Mouse (Mus musculus): ENCODE measurements around the gene Gbp4. TPM values are rescaled to one million over a fixed set of nuclear protein-coding genes. Genes with fewer than 3 reads are reported as not detected.
"Not testable (repeated sequence)": the region's sequence is repeated elsewhere in the genome, so short reads cannot be mapped to it uniquely, and the experiment has no call there.

Gene Gbp4
- total RNA-seq (2015; ENCODE audit: low replicate concordance) = not detected in 2 replicates
- not detected in 2 replicates for total RNA-seq (2017; ENCODE audit: low replicate concordance)

DNA sequence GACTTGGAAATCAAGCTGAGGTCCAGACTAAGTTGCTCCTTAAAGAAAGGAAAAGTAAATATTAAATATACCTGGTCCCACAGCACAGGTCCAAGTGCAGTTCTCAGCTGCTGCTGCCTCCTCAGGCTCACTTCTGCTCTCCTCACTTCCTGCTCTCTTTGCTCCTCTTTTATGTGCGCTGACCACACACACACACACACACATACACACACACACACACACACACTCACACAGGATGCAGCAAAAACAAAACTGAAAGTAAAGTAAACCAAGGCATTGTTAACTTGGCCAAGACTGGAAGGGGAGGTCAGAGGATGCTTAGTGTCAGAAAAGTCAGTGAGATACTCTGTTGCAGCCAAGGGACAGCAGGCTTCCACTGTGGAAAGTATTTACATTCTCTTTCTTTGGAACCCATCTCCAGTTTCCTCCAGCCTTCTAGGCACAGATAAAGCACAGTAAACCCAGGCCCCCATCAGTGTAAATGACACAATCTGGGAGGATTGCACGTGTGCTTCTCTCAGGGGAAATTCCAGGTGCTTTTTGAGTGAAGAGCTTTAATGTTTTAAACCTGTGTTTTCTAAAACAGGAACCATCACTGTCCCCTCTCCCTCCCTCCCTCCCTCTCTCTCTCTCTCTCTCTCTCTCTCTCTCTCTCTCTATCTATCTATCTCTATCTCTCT, at the start of gene Gbp4, which contains the start of the genes Gbp9 and Gbp8:
Gbp4 (minus strand) TSS at position 178 of the 680 bp plus-strand sequence.
Gbp9 (minus strand) TSS at position 131 of the 680 bp plus-strand sequence.
Gbp8 (minus strand) TSS at position 132 of the 680 bp plus-strand sequence.
- not testable (repeated sequence) for ATAC-seq (replicated peaks; ENCODE audit: low FRiP score, poor library complexity, severe bottlenecking)

GRCm38 (mm10) chr5:105181446-105181845, 42.1 kb upstream of the Gbp4 start:
- no peak for ATAC-seq (replicated peaks; ENCODE audit: low FRiP score, poor library complexity, severe bottlenecking)

DNA sequence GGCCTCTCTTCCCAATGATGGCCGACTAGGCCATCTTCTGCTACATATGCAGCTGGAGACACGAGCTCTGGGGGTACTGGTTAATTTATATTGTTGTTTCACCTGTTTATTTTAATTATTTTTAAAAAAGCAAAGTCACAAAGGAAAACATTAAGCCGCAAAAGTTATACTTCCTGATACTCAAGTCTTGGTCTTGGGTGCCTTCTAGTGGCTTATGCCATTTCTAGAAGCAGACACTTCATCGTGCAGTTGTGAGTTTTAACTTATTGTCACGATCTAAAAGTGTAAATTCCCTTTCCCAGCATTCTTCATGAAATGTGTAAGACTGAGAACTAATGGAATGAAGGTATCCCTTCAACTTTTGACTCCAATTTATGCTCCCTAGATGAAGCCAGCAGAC, 17.2 kb upstream of the Gbp4 start:
- ATAC-seq (replicated peaks; ENCODE audit: low FRiP score, poor library complexity, severe bottlenecking) = no peak

- ATAC-seq (replicated peaks; ENCODE audit: low FRiP score, poor library complexity, severe bottlenecking) = no peak
These were observed 14.7 kb upstream of the Gbp4 start for GRCm38 (mm10) chr5:105154049-105154448.

DNA sequence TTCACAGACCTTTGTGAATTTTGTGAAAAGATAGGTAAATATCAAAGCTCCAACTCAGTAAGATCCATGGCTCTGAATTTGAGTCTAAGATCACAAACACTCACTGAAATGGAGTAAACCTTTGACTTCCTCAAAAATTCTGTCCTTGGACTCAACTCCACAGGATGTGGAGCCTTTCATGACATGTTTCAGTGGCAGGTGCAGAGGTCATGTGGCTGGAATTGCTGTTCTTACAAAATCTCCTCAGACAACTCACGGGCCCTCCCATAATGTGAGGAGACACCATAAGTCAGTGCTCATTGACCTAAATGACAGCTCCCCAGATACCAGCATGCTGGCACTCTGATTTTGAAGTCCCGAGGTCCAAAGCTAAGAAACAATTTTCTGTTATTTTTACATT, 8.7 kb upstream of the Gbp4 start:
- ATAC-seq (replicated peaks; ENCODE audit: low FRiP score, poor library complexity, severe bottlenecking) = not testable (repeated sequence)

DNA sequence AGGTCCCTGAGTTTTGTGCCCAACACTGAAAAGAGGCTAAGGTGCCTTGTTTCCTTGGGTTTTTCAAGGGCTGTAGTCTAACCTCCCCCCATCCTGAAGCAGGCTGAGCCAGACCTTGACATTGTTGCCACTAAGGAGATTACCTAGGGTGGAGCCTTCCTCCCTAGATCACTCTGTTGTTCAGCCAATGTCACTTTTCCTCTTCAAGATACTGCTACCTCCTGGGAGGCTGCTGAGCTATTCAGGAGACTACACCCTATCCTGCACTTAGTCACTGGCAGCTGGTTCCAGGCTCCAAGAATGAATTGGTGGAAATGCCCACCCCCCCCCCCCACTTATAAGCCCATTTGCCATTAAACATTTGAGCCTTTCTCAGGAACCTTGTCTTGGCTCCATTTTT, 7.1 kb upstream of the Gbp4 start:
- no peak for ATAC-seq (replicated peaks; ENCODE audit: low FRiP score, poor library complexity, severe bottlenecking)

DNA sequence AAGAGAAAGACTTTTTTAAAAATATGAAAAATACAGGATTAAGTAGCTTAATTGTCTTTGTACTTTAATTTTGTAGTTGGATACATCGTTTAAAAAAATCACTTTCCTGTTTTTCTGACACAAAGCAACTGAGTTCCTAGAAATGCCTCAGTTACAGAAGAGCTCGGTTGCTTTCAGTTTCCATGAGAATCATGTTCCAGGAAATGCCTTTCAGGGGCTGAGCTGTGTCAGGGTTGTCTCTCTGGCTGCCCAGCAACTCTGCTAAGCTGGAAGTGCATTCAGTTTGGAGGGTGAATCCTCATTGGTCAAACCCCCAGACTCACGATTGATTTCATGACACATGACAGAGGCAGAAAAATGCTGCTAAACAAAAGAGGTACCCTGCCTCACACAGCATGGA, 6.3 kb upstream of the Gbp4 start:
- ATAC-seq (replicated peaks; ENCODE audit: low FRiP score, poor library complexity, severe bottlenecking) = not testable (repeated sequence)

DNA sequence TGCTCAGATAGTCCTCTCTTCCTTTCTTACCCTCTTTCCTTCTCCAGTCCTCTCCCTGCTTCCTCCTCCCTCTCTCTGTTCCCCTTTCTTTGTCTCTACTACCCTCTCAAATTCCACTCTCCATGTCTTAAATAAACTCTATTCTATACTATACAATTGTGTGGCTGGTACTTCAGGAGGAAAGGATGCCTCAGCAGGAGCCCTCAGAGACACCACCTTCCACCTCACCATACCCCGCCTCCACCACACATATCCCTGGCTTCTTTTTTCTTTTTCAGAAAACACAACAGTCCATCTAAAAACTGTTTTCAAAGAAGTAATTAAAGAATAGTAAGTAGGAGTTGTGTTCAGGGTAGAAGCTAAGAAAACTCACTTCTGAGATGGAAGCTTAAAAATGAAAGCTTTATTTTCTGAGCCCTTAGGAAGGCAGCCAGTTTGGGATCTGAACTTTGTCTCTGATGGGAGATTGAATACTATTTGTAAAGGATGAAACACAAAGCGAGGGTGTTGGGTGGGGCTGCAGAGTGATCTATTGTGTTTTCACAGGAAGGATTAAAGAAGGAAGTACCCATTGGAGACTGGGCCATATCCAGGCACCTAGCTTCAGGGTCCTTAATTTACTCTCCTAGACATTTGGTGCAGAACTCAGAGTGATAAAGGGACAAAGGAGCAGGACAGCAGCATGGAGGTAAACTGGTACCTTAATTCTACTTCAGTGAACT, 864 bp upstream of the Gbp4 start:
- ATAC-seq (replicated peaks; ENCODE audit: low FRiP score, poor library complexity, severe bottlenecking) = not testable (repeated sequence)

- no peak for ATAC-seq (replicated peaks; ENCODE audit: low FRiP score, poor library complexity, severe bottlenecking)
These were observed 480 bp downstream of the Gbp4 start for GRCm38 (mm10) chr5:105138906-105139305.

GRCm38 (mm10) chr5:105136706-105137304, 2.6 kb downstream of the Gbp4 start:
- ATAC-seq (replicated peaks; ENCODE audit: low FRiP score, poor library complexity, severe bottlenecking) = not testable (repeated sequence)

DNA sequence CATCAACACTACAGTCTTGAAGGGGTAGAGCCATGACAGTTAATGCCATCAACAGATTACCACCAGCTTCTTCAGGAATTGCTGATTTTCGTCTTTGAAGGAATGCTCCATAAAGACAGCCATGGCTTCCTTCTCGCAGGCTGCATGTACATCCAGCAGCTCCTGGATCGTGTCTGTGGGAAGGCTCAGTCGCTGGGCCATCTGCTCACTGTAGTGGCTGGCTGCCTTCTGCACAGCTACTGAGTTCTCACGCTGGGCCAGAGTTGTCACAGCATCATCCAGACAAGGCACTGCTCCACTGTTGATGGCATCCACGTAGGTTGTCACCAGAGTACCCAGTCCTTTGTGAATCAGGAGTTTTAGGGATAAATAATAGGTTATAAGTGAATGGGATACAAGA, 17.7 kb downstream of the Gbp4 start:
- not testable (repeated sequence) for ATAC-seq (replicated peaks; ENCODE audit: low FRiP score, poor library complexity, severe bottlenecking)

DNA sequence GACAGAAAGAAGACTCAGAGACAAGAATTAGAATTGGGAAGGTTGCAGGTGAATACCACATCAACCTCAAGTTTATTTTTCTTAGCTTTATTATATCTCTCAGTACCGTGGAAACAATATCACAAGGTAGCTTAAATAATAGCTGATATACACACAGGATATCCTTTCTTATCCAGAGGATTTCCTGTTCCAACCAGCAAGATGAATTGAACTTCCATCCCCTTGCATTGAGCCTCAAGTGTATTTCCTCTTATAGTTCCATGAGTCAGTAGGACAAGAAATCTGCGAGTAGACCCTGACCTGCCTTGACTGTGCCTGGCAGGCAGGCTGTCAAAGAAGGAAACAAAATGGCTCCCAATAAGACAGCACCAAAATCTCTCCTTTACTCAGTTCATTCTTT, 23.6 kb downstream of the Gbp4 start:
- no peak for ATAC-seq (replicated peaks; ENCODE audit: low FRiP score, poor library complexity, severe bottlenecking)

GRCm38 (mm10) chr5:105114696-105115095, 24.7 kb downstream of the Gbp4 start:
- no peak for ATAC-seq (replicated peaks; ENCODE audit: low FRiP score, poor library complexity, severe bottlenecking)

GRCm38 (mm10) chr5:105113656-105114055, 25.7 kb downstream of the Gbp4 start:
- ATAC-seq (replicated peaks; ENCODE audit: low FRiP score, poor library complexity, severe bottlenecking) = no peak

GRCm38 (mm10) chr5:105110271-105110852, 29.0 kb downstream of the Gbp4 start:
- not testable (repeated sequence) for ATAC-seq (replicated peaks; ENCODE audit: low FRiP score, poor library complexity, severe bottlenecking)

DNA sequence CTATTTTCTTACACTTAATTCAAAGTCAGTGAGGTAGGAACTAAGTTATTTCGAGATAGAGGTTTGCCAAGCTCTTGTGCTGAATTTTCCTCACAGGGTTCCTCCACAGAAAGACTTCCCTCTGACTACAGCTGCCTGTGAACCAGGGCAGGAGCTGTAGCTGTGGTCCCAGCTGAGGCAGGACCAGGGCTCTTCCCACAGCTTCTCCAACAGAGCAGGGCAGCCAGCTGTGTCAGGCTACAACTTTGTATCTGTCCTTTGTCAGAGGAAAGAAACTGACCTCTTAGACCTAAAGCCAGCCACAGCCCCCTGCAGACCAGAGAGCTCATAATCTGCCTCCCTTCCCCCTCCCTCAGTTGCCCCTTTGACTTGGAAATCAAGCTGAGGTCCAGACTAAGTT, 29.6 kb downstream of the Gbp4 start:
- not testable (repeated sequence) for ATAC-seq (replicated peaks; ENCODE audit: low FRiP score, poor library complexity, severe bottlenecking)

- not testable (repeated sequence) for ATAC-seq (replicated peaks; ENCODE audit: low FRiP score, poor library complexity, severe bottlenecking)
These were observed 33.7 kb downstream of the Gbp4 start for GRCm38 (mm10) chr5:105105689-105106088.

GRCm38 (mm10) chr5:105081900-105082299, 57.5 kb downstream of the Gbp4 start:
- no peak for ATAC-seq (replicated peaks; ENCODE audit: low FRiP score, poor library complexity, severe bottlenecking)

- ATAC-seq (replicated peaks; ENCODE audit: low FRiP score, poor library complexity, severe bottlenecking) = not testable (repeated sequence)
These were observed 71.0 kb downstream of the Gbp4 start for GRCm38 (mm10) chr5:105068356-105068755.
